Mouse (Mus musculus): Measurements from ENCODE around the gene Unk.

DNA sequence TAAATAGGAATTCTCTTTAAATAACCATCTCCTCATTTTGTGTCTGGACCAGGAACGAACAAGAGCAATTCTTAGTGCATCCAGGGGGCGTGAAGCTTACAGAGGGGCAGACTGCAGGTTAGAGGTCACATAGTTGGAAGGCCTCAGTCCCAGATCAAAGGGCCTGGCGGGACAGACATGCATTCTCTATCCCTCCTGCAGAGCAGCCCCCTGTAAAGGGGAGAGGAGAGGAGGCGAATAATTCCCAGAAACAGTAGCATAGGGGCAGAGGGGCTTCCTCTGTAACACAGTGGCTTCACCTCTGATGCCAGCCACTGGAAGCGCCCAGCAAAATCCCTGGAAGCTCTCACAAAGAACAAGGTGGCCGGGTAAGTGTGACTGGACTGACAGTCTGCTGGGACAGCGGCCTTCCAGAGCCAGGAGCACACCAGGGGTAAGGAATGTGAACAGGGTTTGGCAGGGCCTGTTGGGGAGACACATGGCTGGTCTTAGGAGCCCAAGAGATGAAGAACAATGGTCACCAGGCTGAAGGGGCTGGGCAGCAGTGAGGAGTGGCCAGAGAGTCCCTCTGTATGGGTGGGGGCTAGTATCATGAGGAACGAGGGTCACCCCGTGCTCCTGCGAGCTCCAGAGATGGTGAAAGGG is 48.7 kb downstream of the Unk start:
- TF ChIP-seq MAX (IDR thresholded peaks at IDR 0.05; ENCODE audit: low read length) (no peak), GATA1 (IDR thresholded peaks at IDR 0.05; ENCODE audit: low read depth, low read length) (no peak), USF1 (IDR thresholded peaks at IDR 0.05; ENCODE audit: low read depth, low read length) (no peak), SMC3 (IDR thresholded peaks at IDR 0.05; ENCODE audit: low read depth, low read length) (no peak), E2F4 (IDR thresholded peaks at IDR 0.05; ENCODE audit: borderline replicate concordance, low read depth, low read length) (no peak), CTCF (IDR thresholded peaks at IDR 0.05 in 2 of 3, conservative IDR thresholded peaks at IDR 0.05 in 1 of 3; ENCODE audit: control insufficient read depth in 1 of 3, insufficient read depth in 1 of 3, low read depth in 2 of 3, low read length in 3 of 3, poor library complexity in 1 of 3, severe bottlenecking in 1 of 3) (no peak), RAD21 (IDR thresholded peaks at IDR 0.05; ENCODE audit: low read depth, low read length) (no peak), ETS1 (IDR thresholded peaks at IDR 0.05; ENCODE audit: low read depth, low read length) (no peak), ZC3H11A (IDR thresholded peaks at IDR 0.05; ENCODE audit: low read depth, low read length) (no peak), POLR2A (IDR thresholded peaks at IDR 0.05; ENCODE audit: control insufficient read depth in 1 of 2, insufficient read depth in 1 of 2, low read depth in 1 of 2, low read length in 2 of 2, poor library complexity in 1 of 2) (no peak; a peak in 2 of 4 replicates), UBTF (IDR thresholded peaks at IDR 0.05; ENCODE audit: borderline replicate concordance, insufficient read depth, low read depth, low read length) (no peak), GABPA (IDR thresholded peaks at IDR 0.05; ENCODE audit: low read depth, low read length) (no peak), CHD1 (IDR thresholded peaks at IDR 0.05; ENCODE audit: low read depth, low read length) (no peak), POLR2AphosphoS2 (IDR thresholded peaks at IDR 0.05; ENCODE audit: low read length) (no peak)

All from MEL (cell line).